Mouse (Mus musculus) neural tube, embryonic 13.5 days (tissue): ENCODE measurements around the gene Hsd17b7. TPM values are rescaled to one million over a fixed set of nuclear protein-coding genes. Genes with fewer than 3 reads are reported as not detected.
A peak's percentile ranks its signal among the peaks of the same experiment; 100 is the strongest.

Source experiments
- ATAC-seq: fragments of 200-750 bp; cut with Nextera tagmentation; 2 replicates; pipeline ENCODE4 v1.8.0; 2017; ENCODE audit warnings: low read depth, mild to moderate bottlenecking, moderate TSS enrichment, moderate library complexity
- H3K27ac ChIP-seq: fragments of 300-500 bp; sonication (generic); replicated peaks from 2 replicates; pipeline ENCODE4 v1.5.1; 2015; ENCODE audit warnings: moderate library complexity, mild to moderate bottlenecking, inconsistent platforms
- H3K27me3 ChIP-seq: fragments of 300-500 bp; sonication (generic); 2 replicates; pipeline ENCODE4 v1.6.1; 2015; ENCODE audit warnings: mild to moderate bottlenecking, inconsistent platforms
- H3K36me3 ChIP-seq: fragments of 300-500 bp; sonication (generic); 2 replicates; pipeline ENCODE4 v1.6.1; 2015; ENCODE audit warnings: mild to moderate bottlenecking, inconsistent platforms
- H3K4me1 ChIP-seq: fragments of 300-500 bp; sonication (generic); replicated peaks from 2 replicates; pipeline ENCODE4 v1.6.1; 2015; ENCODE audit warnings: inconsistent platforms
- H3K4me2 ChIP-seq: fragments of 300-500 bp; sonication (generic); 2 replicates; pipeline ENCODE4 v1.6.1; 2015; ENCODE audit warnings: inconsistent platforms, mild to moderate bottlenecking, moderate library complexity
- H3K4me3 ChIP-seq: fragments of 300-500 bp; sonication (generic); 2 replicates; pipeline ENCODE4 v1.5.1; 2015; ENCODE audit warnings: mild to moderate bottlenecking, inconsistent platforms
- H3K9ac ChIP-seq: fragments of 300-500 bp; sonication (generic); 2 replicates; pipeline ENCODE4 v1.6.1; 2015; ENCODE audit warnings: moderate library complexity, mild to moderate bottlenecking, inconsistent platforms
- H3K9me3 ChIP-seq: fragments of 300-500 bp; sonication (generic); 2 replicates; pipeline ENCODE4 v1.6.1; 2016; ENCODE audit warnings: inconsistent platforms
- WGBS: fragments of 180-500 bp; shearing (Covaris S2); methylation state at CpG from one replicate; pipeline ENCODE4 v1.1.7; 2015; 5-methylcytosine and 5-hydroxymethylcytosine counted together
- polyA plus RNA-seq: library from polyadenylated mRNA; unstranded; fragments of >200 nt; fragmentation: Nextera tagmentation; extraction: Ambion mirVana; gene quantifications from 2 replicates; pipeline ENCODE4 v1.2.1, GENCODE M21; 2015

The Hsd17b7 gene
- polyA plus RNA-seq, 1 experiment from 2014 or later = 23.1 TPM

- ATAC-seq = peak; percentile 75
- H3K27ac ChIP-seq = peak overlapping the region; percentile 86
- H3K4me3 ChIP-seq = peak overlapping the region; percentile 55
- H3K9ac ChIP-seq = peak overlapping the region; percentile 71
- peak overlapping the region; percentile 70 for H3K4me2 ChIP-seq
- WGBS = under 1% methylated on average over 9 of the region's 9 CpGs
- peaks cover 23% of the 10 kb centered on the region for H3K36me3 ChIP-seq
- no peaks in the 10 kb centered on the region for H3K27me3 ChIP-seq
- H3K4me1 ChIP-seq = peaks cover 24% of the 10 kb centered on the region
- no peaks in the 10 kb centered on the region for H3K9me3 ChIP-seq
These were observed 460 bp upstream of the Hsd17b7 start for GRCm38 (mm10) chr1:169969516-169969886.

GRCm38 (mm10) chr1:169953106-169953505, 15.9 kb downstream of the Hsd17b7 start:
- WGBS = 95% methylated on average over 10 of the region's 10 CpGs
- Histone ChIP-seq H3K9ac (no peak overlapping the region), H3K4me1 (no peaks in the 10 kb centered on the region), H3K27me3 (no peaks in the 10 kb centered on the region), H3K4me3 (no peak overlapping the region), H3K27ac (no peak overlapping the region), H3K9me3 (no peaks in the 10 kb centered on the region), H3K4me2 (no peak overlapping the region), H3K36me3 (peaks cover 76% of the 10 kb centered on the region)
- no peak for ATAC-seq

- no peaks in the 10 kb centered on the region for H3K27me3 ChIP-seq
- 95% methylated on average over 10 of the region's 10 CpGs for WGBS
- no peak overlapping the region for H3K4me2 ChIP-seq
- no peaks in the 10 kb centered on the region for H3K9me3 ChIP-seq
- H3K9ac ChIP-seq = no peak overlapping the region
- no peaks in the 10 kb centered on the region for H3K4me1 ChIP-seq
- peaks cover 71% of the 10 kb centered on the region for H3K36me3 ChIP-seq
- ATAC-seq = no peak
- H3K27ac ChIP-seq = no peak overlapping the region
- H3K4me3 ChIP-seq = no peak overlapping the region
These were observed 16.4 kb downstream of the Hsd17b7 start for GRCm38 (mm10) chr1:169952636-169953035.

GRCm38 (mm10) chr1:169951561-169951960, 17.5 kb downstream of the Hsd17b7 start:
- WGBS = 93% methylated on average over 6 of the region's 6 CpGs
- ATAC-seq = no peak

GRCm38 (mm10) chr1:169950651-169951050, 18.4 kb downstream of the Hsd17b7 start:
- Histone ChIP-seq H3K36me3 (peaks cover 54% of the 10 kb centered on the region), H3K9me3 (no peaks in the 10 kb centered on the region), H3K9ac (no peak overlapping the region), H3K27me3 (no peaks in the 10 kb centered on the region), H3K4me2 (no peak overlapping the region), H3K4me3 (no peak overlapping the region), H3K27ac (no peak overlapping the region), H3K4me1 (no peaks in the 10 kb centered on the region)
- no peak for ATAC-seq
- 92% methylated on average over 4 of the region's 4 CpGs for WGBS

More at GRCm38 (mm10) chr1:169951561-169951960, 17.5 kb downstream of the Hsd17b7 start:
- Histone ChIP-seq H3K27ac (no peak overlapping the region), H3K9ac (no peak overlapping the region), H3K36me3 (peaks cover 63% of the 10 kb centered on the region), H3K4me2 (no peak overlapping the region), H3K9me3 (no peaks in the 10 kb centered on the region), H3K4me1 (no peaks in the 10 kb centered on the region), H3K4me3 (no peak overlapping the region), H3K27me3 (no peaks in the 10 kb centered on the region)

- Histone ChIP-seq H3K9me3 (peaks cover 4% of the 10 kb centered on the region; the same call in 1 of the 2 replicates), H3K9ac (no peak overlapping the region), H3K4me3 (no peak overlapping the region), H3K4me1 (no peaks in the 10 kb centered on the region), H3K27me3 (no peaks in the 10 kb centered on the region), H3K27ac (no peak overlapping the region), H3K36me3 (peaks cover 47% of the 10 kb centered on the region), H3K4me2 (no peak overlapping the region)
- 84% methylated on average over 7 of the region's 7 CpGs for WGBS
- ATAC-seq = no peak
These were observed 19.1 kb downstream of the Hsd17b7 start for GRCm38 (mm10) chr1:169949981-169950380.

- H3K4me2 ChIP-seq = no peak overlapping the region
- no peak overlapping the region for H3K9ac ChIP-seq
- H3K36me3 ChIP-seq = peaks cover 37% of the 10 kb centered on the region
- ATAC-seq = no peak
- no peaks in the 10 kb centered on the region for H3K4me1 ChIP-seq
- no peak overlapping the region for H3K27ac ChIP-seq
- peaks cover 9% of the 10 kb centered on the region for H3K9me3 ChIP-seq
- WGBS = 80% methylated on average over 7 of the region's 7 CpGs
- no peak overlapping the region for H3K4me3 ChIP-seq
- no peaks in the 10 kb centered on the region for H3K27me3 ChIP-seq
These were observed 20.2 kb downstream of the Hsd17b7 start for GRCm38 (mm10) chr1:169948866-169949265.

- H3K9ac ChIP-seq = no peak overlapping the region
- no peak overlapping the region for H3K4me3 ChIP-seq
- no peak overlapping the region for H3K27ac ChIP-seq
- H3K9me3 ChIP-seq = peaks cover 9% of the 10 kb centered on the region
- H3K4me1 ChIP-seq = no peaks in the 10 kb centered on the region
- 75% methylated on average over 7 of the region's 7 CpGs for WGBS
- peaks cover 32% of the 10 kb centered on the region for H3K36me3 ChIP-seq
- H3K27me3 ChIP-seq = no peaks in the 10 kb centered on the region
- ATAC-seq = no peak
- no peak overlapping the region for H3K4me2 ChIP-seq
These were observed 20.8 kb downstream of the Hsd17b7 start for GRCm38 (mm10) chr1:169948280-169948679.

GRCm38 (mm10) chr1:169947654-169948053, 21.4 kb downstream of the Hsd17b7 start:
- Histone ChIP-seq H3K4me1 (no peaks in the 10 kb centered on the region), H3K9me3 (peaks cover 9% of the 10 kb centered on the region), H3K4me2 (no peak overlapping the region), H3K27me3 (no peaks in the 10 kb centered on the region), H3K36me3 (peaks cover 25% of the 10 kb centered on the region), H3K9ac (no peak overlapping the region), H3K27ac (no peak overlapping the region), H3K4me3 (no peak overlapping the region)
- no peak for ATAC-seq
- WGBS = 80% methylated on average over 6 of the region's 6 CpGs

- peaks cover 9% of the 10 kb centered on the region for H3K9me3 ChIP-seq
- no peak overlapping the region for H3K4me3 ChIP-seq
- no peak overlapping the region for H3K4me2 ChIP-seq
- H3K36me3 ChIP-seq = peaks cover 11% of the 10 kb centered on the region; the same call in 1 of the 2 replicates
- WGBS = 90% methylated on average over 3 of the region's 3 CpGs
- H3K9ac ChIP-seq = no peak overlapping the region
- ATAC-seq = no peak
- no peaks in the 10 kb centered on the region for H3K27me3 ChIP-seq
- no peak overlapping the region for H3K27ac ChIP-seq
- H3K4me1 ChIP-seq = no peaks in the 10 kb centered on the region
These were observed 23.0 kb downstream of the Hsd17b7 start for GRCm38 (mm10) chr1:169946004-169946403.

GRCm38 (mm10) chr1:169939345-169939744, 29.7 kb downstream of the Hsd17b7 start:
- Histone ChIP-seq H3K9me3 (no peaks in the 10 kb centered on the region), H3K36me3 (no peaks in the 10 kb centered on the region), H3K27ac (no peak overlapping the region), H3K4me1 (peaks cover 5% of the 10 kb centered on the region; the same call in 1 of the 2 replicates), H3K9ac (no peak overlapping the region), H3K4me3 (no peak overlapping the region), H3K4me2 (no peak overlapping the region), H3K27me3 (no peaks in the 10 kb centered on the region)
- 6% methylated on average over 2 of the region's 2 CpGs for WGBS
- ATAC-seq = no peak

GRCm38 (mm10) chr1:169934005-169934725, 34.9 kb downstream of the Hsd17b7 start:
- peak overlapping the region; percentile 30 for H3K4me3 ChIP-seq
- no peaks in the 10 kb centered on the region for H3K36me3 ChIP-seq
- peak overlapping the region; percentile 52 for H3K4me2 ChIP-seq
- peak overlapping the region; percentile 53 for H3K9ac ChIP-seq
- peak overlapping the region; percentile 79 for H3K27ac ChIP-seq
- ATAC-seq = peak; percentile 82
- H3K27me3 ChIP-seq = no peaks in the 10 kb centered on the region
- H3K9me3 ChIP-seq = no peaks in the 10 kb centered on the region
- WGBS = 34% methylated on average over 16 of the region's 16 CpGs
- H3K4me1 ChIP-seq = peaks cover 14% of the 10 kb centered on the region
